Mouse (Mus musculus): ENCODE measurements around the gene Gm21885. TPM values are rescaled to one million over a fixed set of nuclear protein-coding genes. Genes with fewer than 3 reads are reported as not detected.

The Gm21885 gene
- total and polyA plus RNA-seq, 3 experiments, result 0.30 to 0.44 TPM; not detected in 1

DNA sequence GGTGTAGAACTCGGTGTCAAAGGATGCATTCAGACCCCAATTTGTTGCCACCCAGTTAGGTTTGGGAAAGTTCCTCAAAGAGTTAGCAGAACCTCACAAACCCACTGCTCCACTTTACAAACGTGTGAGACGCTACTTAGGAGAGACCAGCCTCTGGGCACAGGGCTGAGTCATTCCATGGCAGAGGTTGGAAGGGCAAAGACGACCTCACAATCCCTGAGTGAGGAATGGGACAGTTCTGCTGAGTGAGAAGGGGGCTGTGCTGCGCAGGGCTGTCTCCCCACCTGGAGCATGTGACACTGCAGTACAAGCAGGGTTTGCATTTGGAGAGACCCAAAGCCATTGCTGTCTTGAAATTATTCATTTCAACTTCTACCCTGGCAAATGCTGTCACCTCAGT is 618 bp downstream of the Gm21885 start:
- H3K79me2 ChIP-seq (replicated peaks; ENCODE audit: control insufficient read depth, insufficient read depth, low read length), result no peaks in the 10 kb centered on the region
- H3K4me1 ChIP-seq (ENCODE audit: control insufficient read depth, insufficient read depth, low read length), result peaks cover 7% of the 10 kb centered on the region
- H3K36me3 ChIP-seq (ENCODE audit: control insufficient read depth, insufficient read depth, low read length), result peaks cover under 1% of the 10 kb centered on the region; the same call in 1 of the 2 replicates
- no peak overlapping the region for H3K4me3 ChIP-seq
- H3K27ac ChIP-seq, result no peak overlapping the region
- WGBS, result 50% methylated on average over 5 of the region's 5 CpGs
- no peak for TF ChIP-seq POLR2A (IDR thresholded peaks at IDR 0.05; ENCODE audit: insufficient read depth, low read depth, low read length)
- TF ChIP-seq EP300 (IDR thresholded peaks at IDR 0.05; ENCODE audit: insufficient read depth, low read depth, low read length), result no peak
- no peak for TF ChIP-seq CTCF (IDR thresholded peaks at IDR 0.05)
- H3K9ac ChIP-seq (ENCODE audit: low read depth, low read length), result no peak overlapping the region
- intact Hi-C loops (cut with DNase I), result no loop called here
- no peaks in the 10 kb centered on the region for H3K27me3 ChIP-seq (ENCODE audit: control insufficient read depth, insufficient read depth, low read length)
- no peak for DNase-seq

DNA sequence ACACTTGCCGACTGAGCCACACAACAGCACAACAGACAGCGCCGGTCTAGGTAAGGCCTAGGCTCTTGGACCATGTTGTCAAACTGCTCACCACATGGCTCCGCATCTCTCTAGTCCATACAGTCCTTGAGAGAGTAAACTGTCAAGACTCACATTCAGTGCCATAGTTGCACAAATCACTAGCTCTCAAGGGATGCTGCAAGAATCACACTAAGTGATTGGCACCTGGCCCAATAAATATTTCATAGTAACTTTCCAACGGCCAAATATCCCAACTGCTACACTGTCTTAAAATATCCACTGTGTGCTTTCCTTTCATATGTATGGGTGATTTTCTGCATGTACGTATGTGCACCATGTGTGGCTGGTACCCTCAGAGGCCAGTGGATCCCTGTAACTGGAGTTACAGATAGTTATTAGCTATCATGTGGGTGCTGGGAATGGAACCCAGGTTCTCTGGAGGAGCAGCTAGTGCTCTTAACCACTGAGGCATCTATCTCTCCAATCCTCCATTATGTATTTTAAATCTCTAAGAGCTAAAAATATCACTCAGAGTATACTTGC is 1.9 kb downstream of the Gm21885 start:
- peaks cover 7% of the 10 kb centered on the region for H3K4me1 ChIP-seq (ENCODE audit: control insufficient read depth, insufficient read depth, low read length)
- H3K79me2 ChIP-seq (replicated peaks; ENCODE audit: control insufficient read depth, insufficient read depth, low read length), result no peaks in the 10 kb centered on the region
- no peak for DNase-seq
- intact Hi-C loops (cut with DNase I), result no loop called here
- H3K27me3 ChIP-seq (ENCODE audit: control insufficient read depth, insufficient read depth, low read length), result no peaks in the 10 kb centered on the region
- no peak for TF ChIP-seq EP300 (IDR thresholded peaks at IDR 0.05; ENCODE audit: insufficient read depth, low read depth, low read length)
- no peak for TF ChIP-seq POLR2A (IDR thresholded peaks at IDR 0.05; ENCODE audit: insufficient read depth, low read depth, low read length)
- TF ChIP-seq CTCF (IDR thresholded peaks at IDR 0.05), result no peak
- WGBS, result 81% methylated on average over 6 of the region's 6 CpGs
- peaks cover 6% of the 10 kb centered on the region for H3K36me3 ChIP-seq (ENCODE audit: control insufficient read depth, insufficient read depth, low read length)
- H3K9ac ChIP-seq (ENCODE audit: low read depth, low read length), result no peak overlapping the region
- no peak overlapping the region for H3K4me3 ChIP-seq
- no peak overlapping the region for H3K27ac ChIP-seq

DNA sequence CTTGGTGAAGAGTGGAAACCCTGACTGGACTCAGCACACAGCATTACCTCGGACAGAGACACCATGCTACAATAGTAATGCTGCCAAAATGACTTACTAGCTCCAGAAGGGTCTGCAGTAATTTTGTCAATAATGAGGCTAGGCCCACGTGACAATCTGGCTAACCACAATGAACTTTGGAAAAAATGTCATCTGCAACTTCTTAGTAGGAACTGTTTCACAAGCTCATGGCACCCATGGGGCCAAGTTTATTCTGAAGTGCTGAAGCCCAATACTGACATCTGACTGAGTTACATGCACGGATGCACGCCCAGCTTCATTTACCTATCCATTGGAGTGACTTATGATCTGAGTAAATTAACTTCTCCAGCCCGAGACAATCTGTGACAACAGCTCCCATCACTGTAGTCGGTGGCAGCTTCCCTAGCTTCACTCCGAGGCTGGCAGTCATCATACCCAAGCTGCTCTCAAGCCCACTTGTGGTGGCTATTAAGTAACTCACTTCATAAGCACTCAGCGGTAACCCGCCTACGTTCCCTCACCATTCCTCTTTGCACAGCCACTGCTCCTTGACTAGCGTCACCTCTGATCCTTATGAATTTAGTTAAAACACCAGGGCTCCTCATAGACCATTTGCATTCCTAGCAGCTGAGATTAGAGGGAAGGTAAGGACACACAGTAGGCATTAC is 4.4 kb downstream of the Gm21885 start:
- WGBS, result 84% methylated on average over 11 of the region's 11 CpGs
- intact Hi-C loops (cut with DNase I), result no loop called here
- peaks cover 6% of the 10 kb centered on the region for H3K36me3 ChIP-seq (ENCODE audit: control insufficient read depth, insufficient read depth, low read length)

DNA sequence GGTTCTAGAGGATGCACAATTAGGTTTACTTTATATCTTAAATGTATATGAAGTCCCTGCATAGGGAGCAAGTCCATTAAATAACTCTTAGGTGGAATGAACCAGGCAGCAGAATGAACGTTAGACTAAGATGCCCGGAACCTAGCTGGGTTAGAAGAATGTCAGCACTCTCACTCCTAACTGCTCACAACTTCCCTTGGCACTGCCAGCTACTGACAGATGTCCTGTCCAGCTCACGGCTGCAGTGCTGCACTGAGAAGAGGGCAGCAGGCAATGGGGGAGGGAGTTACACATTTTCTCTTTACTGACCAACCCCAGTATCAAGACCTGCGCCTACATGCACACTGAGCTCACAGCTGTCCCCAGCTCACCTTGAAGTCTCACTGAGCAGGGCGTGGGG is 5.4 kb downstream of the Gm21885 start:
- TF ChIP-seq EP300 (IDR thresholded peaks at IDR 0.05; ENCODE audit: insufficient read depth, low read depth, low read length) (no peak), CTCF (IDR thresholded peaks at IDR 0.05) (no peak), POLR2A (IDR thresholded peaks at IDR 0.05; ENCODE audit: insufficient read depth, low read depth, low read length) (no peak)
- Histone ChIP-seq H3K4me1 (ENCODE audit: control insufficient read depth, insufficient read depth, low read length) (peaks cover 2% of the 10 kb centered on the region; the same call in 1 of the 2 replicates), H3K27me3 (ENCODE audit: control insufficient read depth, insufficient read depth, low read length) (no peaks in the 10 kb centered on the region), H3K9ac (ENCODE audit: low read depth, low read length) (no peak overlapping the region), H3K4me3 (no peak overlapping the region), H3K79me2 (replicated peaks; ENCODE audit: control insufficient read depth, insufficient read depth, low read length) (no peaks in the 10 kb centered on the region), H3K27ac (no peak overlapping the region), H3K36me3 (ENCODE audit: control insufficient read depth, insufficient read depth, low read length) (peaks cover 6% of the 10 kb centered on the region)
- 71% methylated on average over 5 of the region's 5 CpGs for WGBS
- intact Hi-C loops (cut with DNase I), result no loop called here
- no peak for DNase-seq

More for the DNA sequence above, 4.4 kb downstream of the Gm21885 start:
- no peaks in the 10 kb centered on the region for H3K27me3 ChIP-seq (ENCODE audit: control insufficient read depth, insufficient read depth, low read length)
- TF ChIP-seq POLR2A (IDR thresholded peaks at IDR 0.05; ENCODE audit: insufficient read depth, low read depth, low read length) (no peak), CTCF (IDR thresholded peaks at IDR 0.05) (no peak), EP300 (IDR thresholded peaks at IDR 0.05; ENCODE audit: insufficient read depth, low read depth, low read length) (no peak)
- no peak for DNase-seq
- no peak overlapping the region for H3K4me3 ChIP-seq
- peaks cover 7% of the 10 kb centered on the region for H3K4me1 ChIP-seq (ENCODE audit: control insufficient read depth, insufficient read depth, low read length)
- no peak overlapping the region for H3K9ac ChIP-seq (ENCODE audit: low read depth, low read length)
- H3K27ac ChIP-seq, result no peak overlapping the region
- H3K79me2 ChIP-seq (replicated peaks; ENCODE audit: control insufficient read depth, insufficient read depth, low read length), result no peaks in the 10 kb centered on the region

DNA sequence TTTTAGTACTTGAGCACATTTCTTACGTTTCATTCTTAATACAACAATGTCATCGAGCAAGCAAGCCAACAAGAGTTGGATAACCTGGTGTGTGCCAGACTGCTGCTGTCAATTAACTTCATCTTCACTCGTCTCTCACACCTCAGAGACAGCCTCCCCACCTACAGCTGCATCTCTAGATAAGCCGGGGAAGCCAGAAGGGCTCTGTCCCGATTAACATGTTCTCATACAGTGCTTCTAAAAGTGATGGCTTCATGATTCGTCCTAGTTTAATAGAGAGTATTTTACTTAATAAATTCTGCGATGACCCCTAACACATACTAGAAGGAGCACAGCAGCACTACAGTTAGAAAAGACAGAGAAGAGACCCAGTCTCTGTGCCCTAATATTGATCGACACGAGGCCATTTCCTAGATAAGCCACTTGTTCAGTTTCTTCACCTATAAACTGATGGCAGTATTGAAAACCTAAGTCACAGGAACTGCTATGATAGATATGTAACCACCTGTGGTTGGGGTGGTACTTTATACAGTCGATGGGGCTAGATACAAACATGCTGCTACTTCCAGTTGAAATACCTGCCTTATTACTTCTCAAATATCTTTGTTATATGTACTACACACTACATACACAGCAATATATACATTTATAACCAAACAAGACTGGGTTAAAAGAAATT is 8.5 kb downstream of the Gm21885 start:
- no peak overlapping the region for H3K4me3 ChIP-seq
- DNase-seq, result no peak
- no peaks in the 10 kb centered on the region for H3K79me2 ChIP-seq (replicated peaks; ENCODE audit: control insufficient read depth, insufficient read depth, low read length)
- H3K9ac ChIP-seq (ENCODE audit: low read depth, low read length), result no peak overlapping the region
- no peaks in the 10 kb centered on the region for H3K27me3 ChIP-seq (ENCODE audit: control insufficient read depth, insufficient read depth, low read length)
- H3K4me1 ChIP-seq (ENCODE audit: control insufficient read depth, insufficient read depth, low read length), result peaks cover 2% of the 10 kb centered on the region; the same call in 1 of the 2 replicates
- intact Hi-C loops (cut with DNase I), result loop anchor here (5.0 kb wide), 1 partner anchor 197 kb away; the partner anchor contains the start of gene Spata20
- H3K36me3 ChIP-seq (ENCODE audit: control insufficient read depth, insufficient read depth, low read length), result peaks cover 18% of the 10 kb centered on the region
- H3K27ac ChIP-seq, result no peak overlapping the region
- WGBS, result 75% methylated on average over 10 of the region's 10 CpGs
- TF ChIP-seq EP300 (IDR thresholded peaks at IDR 0.05; ENCODE audit: insufficient read depth, low read depth, low read length) (no peak), POLR2A (IDR thresholded peaks at IDR 0.05; ENCODE audit: insufficient read depth, low read depth, low read length) (no peak), CTCF (IDR thresholded peaks at IDR 0.05) (no peak)
